Mouse (Mus musculus): Measurements from ENCODE around the gene Rgs6. TPM values are rescaled to one million over a fixed set of nuclear protein-coding genes. Genes with fewer than 3 reads are reported as not detected.

Gene Rgs6
- polyA plus RNA-seq, 1 experiment from 2014 or later: 5.4 TPM

DNA sequence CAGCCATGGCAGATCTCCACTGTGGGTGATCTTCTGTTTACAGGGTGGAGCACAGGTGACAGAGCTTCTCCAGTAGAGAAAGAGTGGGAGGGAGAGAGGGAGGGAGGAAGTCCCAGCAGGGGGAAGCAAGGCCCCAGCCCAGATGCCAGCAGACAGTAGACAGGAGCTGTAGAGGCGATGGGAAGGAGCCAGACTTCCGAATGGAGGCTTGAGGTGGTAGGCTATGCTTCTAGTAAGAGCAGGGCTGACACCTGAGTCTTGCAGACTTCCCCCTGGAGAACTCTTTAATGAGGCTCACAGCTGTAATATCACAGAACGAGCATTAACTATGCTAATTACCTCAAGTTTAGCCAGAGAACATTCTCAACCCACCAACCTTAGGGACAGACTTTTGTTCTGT is 613.6 kb downstream of the Rgs6 start:
- ATAC-seq (ENCODE audit: low FRiP score) (peak; percentile 14; the same call in 1 of the 2 replicates), DNase-seq (ENCODE audit: low spot score) (no peak)
- Histone ChIP-seq H3K36me3 (replicated peaks; ENCODE audit: control insufficient read depth, insufficient read depth) (no peaks in the 10 kb centered on the region), H3K27me3 (ENCODE audit: control insufficient read depth, insufficient read depth, low read length) (no peaks in the 10 kb centered on the region), H3K4me3 (replicated peaks; ENCODE audit: low read length) (no peak overlapping the region), H3K4me1 (replicated peaks; ENCODE audit: control insufficient read depth, insufficient read depth, low read length) (no peaks in the 10 kb centered on the region), H3K4me2 (replicated peaks) (no peak overlapping the region), H3K9me3 (ENCODE audit: control insufficient read depth, low read length) (no peaks in the 10 kb centered on the region), H3K27ac (0 out of 2 replicates have a peak overlapping the region, but pooled peaks have one; percentile 38), H3K9ac (no peak overlapping the region)
- WGBS: 29% methylated on average over 3 of the region's 3 CpGs

DNA sequence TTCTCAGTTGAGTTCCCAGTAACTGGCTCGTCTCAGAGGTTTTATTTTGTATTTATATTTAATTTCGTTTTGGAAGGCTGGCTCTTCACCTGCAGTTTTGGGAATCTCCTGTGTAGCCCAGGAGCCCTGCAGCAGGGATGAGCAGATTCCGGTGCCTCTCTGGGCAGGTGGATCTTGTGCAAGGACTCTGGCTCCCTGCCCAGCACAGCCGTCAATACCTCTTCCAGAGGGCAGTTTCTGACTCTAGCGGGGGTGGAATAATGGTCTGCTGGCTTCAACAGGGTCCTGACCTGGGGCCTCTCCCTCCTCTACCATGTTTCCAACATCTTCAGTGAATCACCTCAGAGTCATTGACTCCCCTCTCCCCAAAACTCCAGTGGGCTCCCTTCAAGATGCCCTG is 616.3 kb downstream of the Rgs6 start:
- H3K27ac ChIP-seq: no peak overlapping the region
- no peaks in the 10 kb centered on the region for H3K27me3 ChIP-seq (ENCODE audit: control insufficient read depth, insufficient read depth, low read length)
- no peak overlapping the region for H3K4me2 ChIP-seq (replicated peaks)
- no peak overlapping the region for H3K9ac ChIP-seq
- no peak overlapping the region for H3K4me3 ChIP-seq (replicated peaks; ENCODE audit: low read length)
- peaks cover 18% of the 10 kb centered on the region for H3K4me1 ChIP-seq (replicated peaks; ENCODE audit: control insufficient read depth, insufficient read depth, low read length)
- no peak for ATAC-seq (ENCODE audit: low FRiP score)
- no peak for DNase-seq (ENCODE audit: low spot score)
- WGBS: 59% methylated on average over 5 of the region's 5 CpGs
- no peaks in the 10 kb centered on the region for H3K36me3 ChIP-seq (replicated peaks; ENCODE audit: control insufficient read depth, insufficient read depth)
- no peaks in the 10 kb centered on the region for H3K9me3 ChIP-seq (ENCODE audit: control insufficient read depth, low read length)

DNA sequence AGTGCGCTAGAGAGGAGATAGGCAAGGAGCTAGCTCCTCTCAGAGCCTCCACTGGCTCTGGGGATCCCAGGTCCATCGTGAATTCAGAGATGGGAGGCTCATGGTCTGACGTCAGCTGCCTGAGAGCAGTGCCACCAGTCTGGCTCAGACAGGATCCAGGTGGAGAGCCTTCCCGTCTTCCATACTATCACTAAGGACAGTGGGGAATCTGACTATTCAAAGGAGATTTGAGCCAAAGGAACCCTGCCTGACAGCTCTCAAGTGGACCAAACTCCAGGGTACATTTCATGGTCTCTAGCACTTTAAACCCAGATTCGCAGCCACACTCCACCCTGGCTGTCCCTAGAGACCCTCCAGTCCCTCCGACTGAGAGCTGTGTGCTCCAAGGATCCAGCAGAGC is 618.8 kb downstream of the Rgs6 start:
- ATAC-seq (ENCODE audit: low FRiP score) (no peak), DNase-seq (ENCODE audit: low spot score) (no peak)
- WGBS: 71% methylated on average over 6 of the region's 6 CpGs
- Histone ChIP-seq H3K27me3 (ENCODE audit: control insufficient read depth, insufficient read depth, low read length) (no peaks in the 10 kb centered on the region), H3K4me1 (replicated peaks; ENCODE audit: control insufficient read depth, insufficient read depth, low read length) (peaks cover 22% of the 10 kb centered on the region), H3K4me2 (replicated peaks) (no peak overlapping the region), H3K9ac (no peak overlapping the region), H3K27ac (no peak overlapping the region), H3K36me3 (replicated peaks; ENCODE audit: control insufficient read depth, insufficient read depth) (no peaks in the 10 kb centered on the region), H3K9me3 (ENCODE audit: control insufficient read depth, low read length) (no peaks in the 10 kb centered on the region), H3K4me3 (replicated peaks; ENCODE audit: low read length) (no peak overlapping the region)

DNA sequence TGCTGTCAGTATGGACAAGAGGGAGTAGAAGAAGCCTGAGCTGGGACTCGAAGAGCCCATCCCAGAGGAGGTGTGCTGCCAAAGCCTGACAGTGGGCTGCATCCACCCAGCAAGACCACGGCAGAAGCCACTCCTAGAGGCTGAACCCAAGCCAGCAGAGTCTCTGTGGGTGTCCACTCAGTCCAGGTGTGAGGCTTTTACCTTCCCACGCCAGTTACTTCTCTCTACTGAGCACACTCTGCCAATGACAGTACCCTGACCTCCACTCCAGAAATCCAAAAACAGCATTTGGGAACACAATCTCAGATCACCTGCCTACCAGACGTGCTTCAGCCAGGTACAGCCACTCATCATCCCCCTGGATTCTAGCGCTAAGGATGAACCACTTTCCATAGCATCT is 619.4 kb downstream of the Rgs6 start:
- ATAC-seq (ENCODE audit: low FRiP score) (no peak), DNase-seq (ENCODE audit: low spot score) (no peak)
- peaks cover 22% of the 10 kb centered on the region for H3K4me1 ChIP-seq (replicated peaks; ENCODE audit: control insufficient read depth, insufficient read depth, low read length)
- no peaks in the 10 kb centered on the region for H3K36me3 ChIP-seq (replicated peaks; ENCODE audit: control insufficient read depth, insufficient read depth)
- H3K9ac ChIP-seq: no peak overlapping the region
- H3K4me3 ChIP-seq (replicated peaks; ENCODE audit: low read length): no peak overlapping the region
- no peak overlapping the region for H3K4me2 ChIP-seq (replicated peaks)
- 69% methylated on average over 5 of the region's 5 CpGs for WGBS
- no peaks in the 10 kb centered on the region for H3K27me3 ChIP-seq (ENCODE audit: control insufficient read depth, insufficient read depth, low read length)
- H3K27ac ChIP-seq: 0 out of 2 replicates have a peak overlapping the region, but pooled peaks have one; percentile 49
- H3K9me3 ChIP-seq (ENCODE audit: control insufficient read depth, low read length): no peaks in the 10 kb centered on the region

DNA sequence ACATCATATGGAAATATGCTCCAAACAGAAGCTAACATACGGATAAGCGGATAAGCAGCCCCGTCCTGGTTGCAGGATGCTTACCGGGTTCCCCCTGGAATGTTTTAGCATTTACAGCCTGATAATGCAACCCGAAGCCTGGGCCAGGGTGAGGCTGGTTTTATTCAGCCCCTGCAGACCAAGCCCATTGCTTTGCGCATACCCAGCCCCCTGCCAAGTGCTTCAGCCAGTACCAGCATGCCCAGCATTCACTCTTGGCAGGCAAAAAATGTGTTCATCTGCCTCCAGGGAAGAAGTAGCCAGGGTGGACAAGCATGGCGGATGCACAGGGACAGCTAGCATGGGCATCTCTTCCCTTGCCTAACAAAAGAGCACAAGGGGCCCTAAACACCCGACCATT is 619.9 kb downstream of the Rgs6 start:
- no peak overlapping the region for H3K4me2 ChIP-seq (replicated peaks)
- H3K4me3 ChIP-seq (replicated peaks; ENCODE audit: low read length): no peak overlapping the region
- H3K9me3 ChIP-seq (ENCODE audit: control insufficient read depth, low read length): no peaks in the 10 kb centered on the region
- H3K27ac ChIP-seq: peak overlapping the region; percentile 49
- no peaks in the 10 kb centered on the region for H3K36me3 ChIP-seq (replicated peaks; ENCODE audit: control insufficient read depth, insufficient read depth)
- H3K9ac ChIP-seq: no peak overlapping the region
- no peaks in the 10 kb centered on the region for H3K27me3 ChIP-seq (ENCODE audit: control insufficient read depth, insufficient read depth, low read length)
- 46% methylated on average over 8 of the region's 8 CpGs for WGBS
- H3K4me1 ChIP-seq (replicated peaks; ENCODE audit: control insufficient read depth, insufficient read depth, low read length): peaks cover 22% of the 10 kb centered on the region
- DNase-seq (ENCODE audit: low spot score): no peak
- no peak for ATAC-seq (ENCODE audit: low FRiP score)

DNA sequence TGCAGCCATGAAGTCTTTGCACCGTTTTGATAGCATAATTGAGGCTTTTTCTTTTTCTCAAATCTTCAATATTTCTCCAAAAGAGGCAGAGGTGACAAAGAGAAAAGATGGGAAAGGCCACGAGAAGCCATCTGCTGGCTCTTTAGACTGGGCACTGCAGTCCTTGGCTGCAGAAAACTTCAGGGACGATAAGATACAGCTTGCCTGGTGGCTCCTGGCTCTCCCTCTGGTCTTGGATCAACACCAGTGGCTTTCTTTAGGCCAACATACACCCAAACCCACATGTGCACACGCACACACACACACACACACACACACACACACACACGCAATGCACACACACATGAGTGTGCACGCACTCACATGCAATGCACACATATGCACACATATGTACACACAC is 620.7 kb downstream of the Rgs6 start:
- no peak overlapping the region for H3K9ac ChIP-seq
- H3K27ac ChIP-seq: peak overlapping the region; percentile 49; the same call in 1 of the 2 replicates
- DNase-seq (ENCODE audit: low spot score) (no peak), ATAC-seq (ENCODE audit: low FRiP score) (no peak)
- 62% methylated on average over 6 of the region's 6 CpGs for WGBS
- H3K4me3 ChIP-seq (replicated peaks; ENCODE audit: low read length): no peak overlapping the region
- no peaks in the 10 kb centered on the region for H3K36me3 ChIP-seq (replicated peaks; ENCODE audit: control insufficient read depth, insufficient read depth)
- H3K27me3 ChIP-seq (ENCODE audit: control insufficient read depth, insufficient read depth, low read length): no peaks in the 10 kb centered on the region
- peaks cover 23% of the 10 kb centered on the region for H3K4me1 ChIP-seq (replicated peaks; ENCODE audit: control insufficient read depth, insufficient read depth, low read length)
- H3K9me3 ChIP-seq (ENCODE audit: control insufficient read depth, low read length): no peaks in the 10 kb centered on the region
- no peak overlapping the region for H3K4me2 ChIP-seq (replicated peaks)

DNA sequence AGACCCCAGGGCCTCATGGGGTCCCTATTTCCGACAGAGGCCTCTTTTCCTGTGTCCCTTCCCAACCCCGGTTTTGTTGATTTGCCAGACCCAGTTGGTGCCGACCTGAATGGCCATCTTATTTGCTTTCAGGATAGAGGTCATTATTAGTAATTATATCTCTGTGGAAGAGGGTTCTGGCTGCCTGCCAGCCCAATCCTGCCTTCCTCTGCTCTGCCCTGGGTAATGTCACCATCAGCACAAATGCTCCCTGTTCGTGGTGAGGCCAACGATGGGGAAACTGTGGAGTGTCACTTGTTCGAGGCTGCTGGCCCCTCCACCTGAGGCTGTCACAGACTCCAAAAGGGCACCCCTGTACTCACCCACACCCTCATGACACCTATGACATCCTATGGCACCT is 621.4 kb downstream of the Rgs6 start:
- Histone ChIP-seq H3K9me3 (ENCODE audit: control insufficient read depth, low read length) (no peaks in the 10 kb centered on the region), H3K36me3 (replicated peaks; ENCODE audit: control insufficient read depth, insufficient read depth) (no peaks in the 10 kb centered on the region), H3K4me3 (replicated peaks; ENCODE audit: low read length) (no peak overlapping the region), H3K4me1 (replicated peaks; ENCODE audit: control insufficient read depth, insufficient read depth, low read length) (peaks cover 29% of the 10 kb centered on the region), H3K27ac (no peak overlapping the region), H3K27me3 (ENCODE audit: control insufficient read depth, insufficient read depth, low read length) (no peaks in the 10 kb centered on the region), H3K4me2 (replicated peaks) (no peak overlapping the region), H3K9ac (no peak overlapping the region)
- WGBS: 42% methylated on average over 6 of the region's 6 CpGs
- DNase-seq (ENCODE audit: low spot score) (no peak), ATAC-seq (ENCODE audit: low FRiP score) (no peak)

DNA sequence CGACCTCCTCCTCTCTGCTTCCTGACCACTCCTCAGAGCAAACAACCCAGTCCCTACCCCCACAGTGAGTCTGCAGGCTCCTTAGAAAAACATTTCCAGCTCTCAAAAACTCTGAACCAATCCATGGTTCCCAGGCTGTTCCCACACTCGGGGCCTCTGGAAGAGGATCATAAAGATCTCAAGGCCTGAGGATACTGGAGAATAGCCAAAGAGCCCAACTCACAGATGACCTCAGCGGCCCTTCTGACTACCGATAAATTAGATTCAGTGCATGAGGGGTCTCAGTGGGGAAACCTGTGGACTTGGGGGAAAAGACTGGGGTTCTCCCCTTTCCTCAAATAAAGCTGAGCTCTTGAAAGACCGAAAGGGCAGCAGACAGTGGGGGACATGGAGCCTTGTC is 622.2 kb downstream of the Rgs6 start:
- no peak for DNase-seq (ENCODE audit: low spot score)
- Histone ChIP-seq H3K9ac (no peak overlapping the region), H3K27ac (no peak overlapping the region), H3K4me3 (replicated peaks; ENCODE audit: low read length) (no peak overlapping the region), H3K9me3 (ENCODE audit: control insufficient read depth, low read length) (no peaks in the 10 kb centered on the region), H3K36me3 (replicated peaks; ENCODE audit: control insufficient read depth, insufficient read depth) (no peaks in the 10 kb centered on the region), H3K4me2 (replicated peaks) (no peak overlapping the region), H3K4me1 (replicated peaks; ENCODE audit: control insufficient read depth, insufficient read depth, low read length) (peaks cover 29% of the 10 kb centered on the region), H3K27me3 (ENCODE audit: control insufficient read depth, insufficient read depth, low read length) (no peaks in the 10 kb centered on the region)
- 73% methylated on average over 5 of the region's 5 CpGs for WGBS
- no peak for ATAC-seq (ENCODE audit: low FRiP score)

DNA sequence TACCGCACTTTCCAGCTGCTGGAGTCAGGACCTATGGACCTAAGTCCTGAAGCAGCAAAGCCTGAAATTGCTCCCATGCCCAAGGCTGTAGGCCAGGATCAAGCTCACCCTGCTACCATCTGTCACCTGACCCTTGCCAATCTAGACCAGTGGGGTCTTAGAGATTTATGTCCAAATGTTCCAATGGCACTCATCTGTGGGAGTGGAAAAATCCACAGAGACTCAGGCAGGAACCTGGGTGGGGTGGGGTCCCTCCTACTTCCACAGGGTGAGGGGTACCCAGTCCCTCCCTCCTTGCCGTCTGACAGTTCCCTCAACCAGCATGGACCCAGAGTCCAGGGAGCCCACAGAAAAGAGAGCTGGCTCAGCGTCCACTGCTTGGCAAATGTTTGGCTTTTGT is 622.6 kb downstream of the Rgs6 start:
- H3K9ac ChIP-seq: no peak overlapping the region
- H3K27me3 ChIP-seq (ENCODE audit: control insufficient read depth, insufficient read depth, low read length): no peaks in the 10 kb centered on the region
- H3K4me2 ChIP-seq (replicated peaks): no peak overlapping the region
- no peaks in the 10 kb centered on the region for H3K9me3 ChIP-seq (ENCODE audit: control insufficient read depth, low read length)
- H3K4me1 ChIP-seq (replicated peaks; ENCODE audit: control insufficient read depth, insufficient read depth, low read length): peaks cover 29% of the 10 kb centered on the region
- ATAC-seq (ENCODE audit: low FRiP score): no peak
- WGBS: 74% methylated on average over 3 of the region's 3 CpGs
- no peak overlapping the region for H3K4me3 ChIP-seq (replicated peaks; ENCODE audit: low read length)
- no peak for DNase-seq (ENCODE audit: low spot score)
- H3K27ac ChIP-seq: no peak overlapping the region
- no peaks in the 10 kb centered on the region for H3K36me3 ChIP-seq (replicated peaks; ENCODE audit: control insufficient read depth, insufficient read depth)

DNA sequence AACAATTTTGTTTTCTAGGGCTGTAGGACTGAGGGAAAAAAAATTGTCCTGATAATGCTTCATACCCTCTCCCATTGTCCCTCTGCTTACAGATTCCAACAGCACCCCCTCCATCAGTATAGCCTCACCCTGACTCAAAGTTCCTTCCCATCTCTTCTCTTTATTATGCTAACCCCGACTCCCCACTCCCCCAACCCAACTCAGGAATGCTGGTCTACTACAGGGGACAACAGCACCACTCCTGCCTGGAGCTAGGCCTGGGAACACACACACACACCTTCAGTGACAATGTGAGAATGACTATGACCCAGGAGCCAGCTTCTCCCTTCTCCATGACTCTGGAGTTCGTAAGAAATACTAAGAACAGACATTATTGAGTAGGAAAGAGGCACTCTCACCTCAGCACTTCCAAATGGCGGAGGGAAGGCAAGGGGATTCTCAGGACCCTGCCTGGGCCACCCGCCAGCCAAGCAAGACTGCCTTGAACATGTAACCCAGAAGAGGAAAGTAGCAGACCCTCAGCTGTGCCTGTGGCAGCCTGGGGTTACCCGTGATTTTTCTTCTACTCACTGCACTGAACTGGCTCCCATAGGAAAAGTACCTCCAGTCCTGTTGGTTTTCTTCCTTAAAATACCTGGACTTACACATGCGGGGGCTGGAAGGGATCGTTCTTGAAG is 623.2 kb downstream of the Rgs6 start:
- no peak for ATAC-seq (ENCODE audit: low FRiP score)
- Histone ChIP-seq H3K36me3 (replicated peaks; ENCODE audit: control insufficient read depth, insufficient read depth) (no peaks in the 10 kb centered on the region), H3K4me2 (replicated peaks) (no peak overlapping the region), H3K4me3 (replicated peaks; ENCODE audit: low read length) (no peak overlapping the region), H3K27me3 (ENCODE audit: control insufficient read depth, insufficient read depth, low read length) (no peaks in the 10 kb centered on the region), H3K9ac (no peak overlapping the region), H3K9me3 (ENCODE audit: control insufficient read depth, low read length) (no peaks in the 10 kb centered on the region), H3K27ac (no peak overlapping the region), H3K4me1 (replicated peaks; ENCODE audit: control insufficient read depth, insufficient read depth, low read length) (peaks cover 29% of the 10 kb centered on the region)
- 71% methylated on average over 7 of the region's 7 CpGs for WGBS
- DNase-seq (ENCODE audit: low spot score): no peak

All from hindbrain, embryonic 14.5 days (tissue).